Mouse (Mus musculus) heart, embryonic 15.5 days (tissue): Measurements from ENCODE around the gene Psmb6. TPM values are rescaled to one million over a fixed set of nuclear protein-coding genes. Genes with fewer than 3 reads are reported as not detected.

Experiments used
- ATAC-seq: fragments of 200-750 bp; cut with Nextera tagmentation; replicated peaks from 2 replicates; pipeline ENCODE4 v1.8.0; 2017; ENCODE audit warnings: low read depth, moderate TSS enrichment; ENCODE audit not compliant: insufficient number of reproducible peaks, insufficient read depth, low FRiP score
- H3K27ac ChIP-seq: fragments of 300-500 bp; sonication (generic); 2 replicates; pipeline ENCODE4 v1.5.1; 2015; ENCODE audit warnings: mild to moderate bottlenecking, inconsistent platforms
- H3K27me3 ChIP-seq: fragments of 300-500 bp; sonication (generic); 2 replicates; pipeline ENCODE4 v1.6.1; 2015; ENCODE audit warnings: inconsistent platforms
- H3K36me3 ChIP-seq: fragments of 300-500 bp; sonication (generic); 2 replicates; pipeline ENCODE4 v1.6.1; 2015; ENCODE audit warnings: mild to moderate bottlenecking, inconsistent platforms
- H3K4me1 ChIP-seq: fragments of 300-500 bp; sonication (generic); replicated peaks from 2 replicates; pipeline ENCODE4 v1.6.1; 2015; ENCODE audit warnings: inconsistent platforms
- H3K4me2 ChIP-seq: fragments of 300-500 bp; sonication (generic); 2 replicates; pipeline ENCODE4 v1.6.1; 2015; ENCODE audit warnings: inconsistent platforms, mild to moderate bottlenecking, moderate library complexity
- H3K4me3 ChIP-seq: fragments of 300-500 bp; sonication (generic); 2 replicates; pipeline ENCODE4 v1.5.1; 2015; ENCODE audit warnings: mild to moderate bottlenecking, inconsistent platforms
- H3K9ac ChIP-seq: fragments of 300-500 bp; sonication (generic); 2 replicates; pipeline ENCODE4 v1.6.1; 2015; ENCODE audit warnings: mild to moderate bottlenecking, inconsistent platforms
- H3K9me3 ChIP-seq: fragments of 300-500 bp; sonication (generic); replicated peaks from 2 replicates; pipeline ENCODE4 v1.6.1; 2016; ENCODE audit warnings: inconsistent platforms
- WGBS: fragments of 180-500 bp; shearing (Covaris S2); methylation state at CpG from one replicate; pipeline ENCODE4 v1.1.7; 2015; ENCODE audit warnings: mixed read lengths; 5-methylcytosine and 5-hydroxymethylcytosine counted together
- polyA plus RNA-seq: library from polyadenylated mRNA; unstranded; fragments of >200 nt; fragmentation: Nextera tagmentation; extraction: Ambion mirVana; gene quantifications from 2 replicates; pipeline ENCODE4 v1.2.1, GENCODE M21; 2015

The Psmb6 gene
- polyA plus RNA-seq, 1 experiment from 2014 or later, result 509 TPM

DNA sequence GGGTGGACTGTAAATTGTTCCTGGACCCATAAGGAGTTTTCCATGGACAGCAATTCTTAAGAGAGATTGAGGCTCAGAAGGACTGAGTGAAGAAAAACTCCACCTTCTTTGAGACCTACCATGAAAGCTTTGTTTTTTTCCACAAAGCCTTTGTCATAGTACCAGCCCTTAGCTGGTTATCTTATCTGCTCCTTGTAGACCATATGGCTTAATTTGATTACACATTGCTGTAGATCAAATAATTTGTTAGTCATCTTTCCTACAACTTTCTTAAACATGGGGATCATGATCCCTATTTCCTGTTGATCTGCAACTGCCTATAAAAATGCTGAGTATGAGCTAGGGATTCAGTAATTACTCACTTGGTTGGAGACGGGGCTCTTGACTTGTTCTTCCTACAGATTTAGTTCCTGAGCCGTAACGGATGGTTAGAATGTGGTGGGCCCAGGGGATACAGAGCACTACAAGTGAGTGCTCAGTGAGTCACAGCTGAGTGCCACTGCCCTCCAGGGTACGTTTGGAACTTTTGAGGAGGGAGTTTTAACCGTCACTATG, 47.3 kb downstream of the Psmb6 start:
- no peak overlapping the region for H3K27ac ChIP-seq

DNA sequence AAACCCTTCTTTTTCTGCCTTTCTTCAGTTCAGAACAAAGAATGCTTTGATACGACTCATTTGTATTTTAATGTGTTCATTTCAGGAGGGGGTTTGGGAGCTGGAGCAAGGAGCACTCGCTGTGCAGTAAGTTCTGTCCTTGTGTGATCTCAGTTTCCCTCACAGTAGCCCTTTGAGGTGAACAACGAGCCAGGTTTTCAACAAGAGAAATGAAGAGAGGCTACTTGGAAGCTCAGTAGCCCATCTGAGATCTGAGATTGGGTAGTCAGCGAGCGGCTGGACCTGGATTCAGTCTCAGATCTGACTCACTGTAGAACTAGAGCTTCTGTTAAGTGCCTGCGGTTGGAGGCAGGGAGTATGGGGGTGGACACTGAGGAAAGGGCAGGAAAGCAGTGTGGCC, 48.7 kb downstream of the Psmb6 start:
- Histone ChIP-seq H3K4me2 (no peak overlapping the region), H3K4me3 (no peak overlapping the region), H3K27me3 (no peaks in the 10 kb centered on the region), H3K9me3 (no peaks in the 10 kb centered on the region), H3K9ac (no peak overlapping the region), H3K27ac (no peak overlapping the region), H3K36me3 (no peaks in the 10 kb centered on the region), H3K4me1 (peaks cover 11% of the 10 kb centered on the region)
- 77% methylated on average over 6 of the region's 6 CpGs for WGBS
- ATAC-seq, result no peak

More for the DNA sequence above, 47.3 kb downstream of the Psmb6 start:
- Histone ChIP-seq H3K36me3 (no peaks in the 10 kb centered on the region), H3K27me3 (no peaks in the 10 kb centered on the region), H3K4me2 (no peak overlapping the region), H3K9me3 (no peaks in the 10 kb centered on the region), H3K9ac (no peak overlapping the region), H3K4me3 (no peak overlapping the region), H3K4me1 (peaks cover 6% of the 10 kb centered on the region)
- 54% methylated on average over 5 of the region's 5 CpGs for WGBS
- ATAC-seq, result no peak

DNA sequence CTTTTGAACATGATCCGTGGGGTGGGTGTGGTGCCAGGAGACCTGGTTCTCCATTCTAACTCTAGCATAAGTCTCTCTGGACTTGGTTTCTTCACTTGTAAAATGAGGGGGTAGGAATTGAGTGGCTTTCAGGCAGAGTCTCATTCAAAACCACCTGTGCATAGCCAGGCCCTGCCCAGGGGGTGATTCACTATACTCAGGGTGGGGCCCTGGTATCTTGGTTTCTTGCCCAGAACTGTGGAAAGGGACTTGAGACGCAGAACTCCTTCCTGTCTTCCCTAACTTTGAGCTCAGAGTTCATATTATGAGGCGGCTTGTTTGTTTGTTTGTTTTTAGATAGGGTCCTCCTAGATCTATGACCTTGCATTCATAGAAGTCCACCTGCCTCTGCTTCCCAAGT, 52.0 kb downstream of the Psmb6 start:
- ATAC-seq, result no peak
- Histone ChIP-seq H3K9me3 (no peaks in the 10 kb centered on the region), H3K4me2 (no peak overlapping the region), H3K4me1 (peaks cover 23% of the 10 kb centered on the region), H3K36me3 (no peaks in the 10 kb centered on the region), H3K9ac (no peak overlapping the region), H3K27me3 (no peaks in the 10 kb centered on the region), H3K27ac (no peak overlapping the region), H3K4me3 (no peak overlapping the region)
- 66% methylated on average over 3 of the region's 3 CpGs for WGBS

Other genes starting within 250 kb of the Psmb6 start
- 0.45 and 2.8 TPM in 2 replicates for gene Alox12e, start 202.7 kb upstream of the Psmb6 start, polyA plus RNA-seq
- 0.23 and 0.58 TPM in 2 replicates for gene Alox15, start 173.3 kb upstream of the Psmb6 start, polyA plus RNA-seq
- 17.6 and 24.3 TPM in 2 replicates for gene Pelp1, start 115.3 kb upstream of the Psmb6 start, polyA plus RNA-seq
- gene Arrb2, start 92.7 kb upstream of the Psmb6 start, polyA plus RNA-seq, result 11.4 and 14.7 TPM in 2 replicates
- gene Med11, start 73.4 kb upstream of the Psmb6 start, polyA plus RNA-seq, result 19.5 and 24.2 TPM in 2 replicates
- 1.5 and 1.8 TPM in 2 replicates for gene Zmynd15, start 65.9 kb upstream of the Psmb6 start, polyA plus RNA-seq
- 9.0 and 10.2 TPM in 2 replicates for gene Cxcl16, start 65.4 kb upstream of the Psmb6 start, polyA plus RNA-seq
- 4.9 and 5.4 TPM in 2 replicates for gene Tm4sf5, start 20.1 kb upstream of the Psmb6 start, polyA plus RNA-seq
- 0.19 and 0.37 TPM in 2 replicates for gene Vmo1, start 10.8 kb upstream of the Psmb6 start, polyA plus RNA-seq
- gene Gltpd2, start 6.2 kb upstream of the Psmb6 start, polyA plus RNA-seq, result 0.42 TPM in 1 of 2 replicates, not detected in the other
- not detected in 2 replicates for gene Gm40193, start 7.6 kb downstream of the Psmb6 start, polyA plus RNA-seq
- 10.4 and 11.7 TPM in 2 replicates for gene Pld2, start 14.7 kb downstream of the Psmb6 start, polyA plus RNA-seq
- 8.1 and 11.8 TPM in 2 replicates for gene Mink1, start 37.5 kb downstream of the Psmb6 start, polyA plus RNA-seq
- not detected in 2 replicates for gene 4930544D05Rik, start 90.5 kb downstream of the Psmb6 start, polyA plus RNA-seq
- gene Chrne, start 93.8 kb downstream of the Psmb6 start, polyA plus RNA-seq, result 0.30 TPM in 1 of 2 replicates, not detected in the other
- 0.62 and 0.67 TPM in 2 replicates for gene Gp1ba, start 113.8 kb downstream of the Psmb6 start, polyA plus RNA-seq
- 75.1 and 81.2 TPM in 2 replicates for gene Rnf167, start 121.9 kb downstream of the Psmb6 start, polyA plus RNA-seq
- gene Slc25a11, start 122.1 kb downstream of the Psmb6 start, polyA plus RNA-seq, result 279 TPM in 2 replicates
- 1,318 and 1,359 TPM in 2 replicates for gene Pfn1, start 129.3 kb downstream of the Psmb6 start, polyA plus RNA-seq
- 389 and 492 TPM in 2 replicates for gene Eno3, start 131.8 kb downstream of the Psmb6 start, polyA plus RNA-seq
- gene Spag7, start 144.0 kb downstream of the Psmb6 start, polyA plus RNA-seq, result 168 and 186 TPM in 2 replicates
- gene Camta2, start 162.7 kb downstream of the Psmb6 start, polyA plus RNA-seq, result 11.3 and 16.0 TPM in 2 replicates
- gene Inca1, start 174.8 kb downstream of the Psmb6 start, polyA plus RNA-seq, result 1.4 and 2.2 TPM in 2 replicates
- gene Kif1c, start 175.2 kb downstream of the Psmb6 start, polyA plus RNA-seq, result 5.3 and 5.5 TPM in 2 replicates
- 8.4 and 9.3 TPM in 2 replicates for gene Zfp3, start 238.8 kb downstream of the Psmb6 start, polyA plus RNA-seq